Mouse (Mus musculus) lung, postnatal 0 days (tissue): ENCODE data around the gene Olfr1462.

Experiments used
- CTCF ChIP-seq: IDR thresholded peaks from 2 replicates; pipeline ENCODE4 v1.5.1; 2016; ENCODE audit warnings: antibody characterized with exemption, mild to moderate bottlenecking
- EP300 ChIP-seq: IDR thresholded peaks from 2 replicates; pipeline ENCODE4 v1.6.1; 2016; ENCODE audit warnings: antibody characterized with exemption, mild to moderate bottlenecking, control low read depth

GRCm38 (mm10) chr19:13231028-13231427, 45.5 kb downstream of the Olfr1462 start, which contains the start of gene Olfr1463:
- TF ChIP-seq CTCF (no peak), EP300 (no peak)
